Comparison of ENCODE assay signal across 8 mouse cellular contexts in genomic region chr15:102239260-102239590, GRCm38 (mm10). TPM values are rescaled to one million over a fixed set of nuclear protein-coding genes. Genes with fewer than 3 reads are reported as not detected.
A peak's percentile ranks its signal among the peaks of the same experiment; 100 is the strongest.
DNase-seq lines count a peak whose midpoint lies in the region; ATAC-seq and TF ChIP-seq lines count a peak whose summit lies in the region.

No protein-coding gene starts in this region.

- ATAC-seq in G1E (ENCODE audit: extremely low read depth, insufficient number of reproducible peaks, low FRiP score, poor library complexity, severe bottlenecking) = no peak
- peak; percentile 60; the same call in 1 of the 2 replicates for ATAC-seq in erythroblast, adult 5-6 weeks (replicated peaks; ENCODE audit: low FRiP score, poor library complexity, severe bottlenecking)
- ATAC-seq in erythroid progenitor cell, adult 5-6 weeks (replicated peaks; ENCODE audit: low FRiP score, poor library complexity, severe bottlenecking) = no peak

- no peaks in the 10 kb centered on the region for H3K9me3 ChIP-seq in G1E (replicated peaks)

- peak; percentile 70 for TF ChIP-seq CTCF in G1E (IDR thresholded peaks at IDR 0.05; ENCODE audit: low read depth, low read length)
- peak; percentile 89 for TF ChIP-seq CTCF in brain, embryonic 14.5 days (IDR thresholded peaks at IDR 0.05; ENCODE audit: borderline replicate concordance, extremely low read depth, insufficient read depth, insufficient read length)

- TF ChIP-seq POLR2A in brain, embryonic 14.5 days (IDR thresholded peaks at IDR 0.05; ENCODE audit: borderline replicate concordance, extremely low read depth, insufficient read depth, insufficient read length, poor library complexity, severe bottlenecking) = no peak

- H3K36me3 ChIP-seq in G1E (replicated peaks) = no peaks in the 10 kb centered on the region

- no peak overlapping the region for H3K4me3 ChIP-seq in G1E (ENCODE audit: low read depth, low read length)

- H3K4me1 ChIP-seq in G1E (ENCODE audit: insufficient read depth, low read depth, low read length) = peaks cover 56% of the 10 kb centered on the region

- DNase-seq in G1E (ENCODE audit: low spot score) = peak; percentile 67
- DNase-seq in brain, embryonic 14.5 days (ENCODE audit: low read depth) = peak; percentile 83
- DNase-seq in heart, postnatal 14 days = peak; percentile 87 to 88
- peak; percentile 57 to 78 for DNase-seq in layer of hippocampus, adult 8-10 months (ENCODE audit: low spot score in 2 of 2)
- peak; percentile 89 for DNase-seq in lung, postnatal 14 days
- peak; percentile 50 for DNase-seq in retina, adult 2 months (ENCODE audit: low read depth, low spot score)

- H3K27me3 ChIP-seq in G1E (ENCODE audit: insufficient read depth, low read length) = peaks cover 61% of the 10 kb centered on the region

- intact Hi-C loops in heart, postnatal 14 days (cut with DNase I) = loop anchor here (1.0 kb wide), 1 partner anchor 77 kb away; no protein-coding TSS in a partner anchor

RNA-seq across cellular contexts. Expression of gene Itgb7, which starts 7.5 kb away (rescaled TPM):
- total RNA-seq in G1E (2014; fragmentation: Nextera tagmentation) = 23.7 and 26.6 TPM in 2 replicates
- 80.9 and 83.5 TPM in 2 replicates for total RNA-seq in G1E (2017)
- 22.1 and 27.2 TPM in 2 replicates for polyA plus RNA-seq in G1E (2012)
- polyA plus RNA-seq in brain, embryonic 14.5 days (2012; rRNA removed) = 0.30 and 0.40 TPM in 2 replicates
- 36.8 and 55.3 TPM in 2 replicates for total RNA-seq in erythroblast, adult 5-6 weeks (2015; ENCODE audit: low replicate concordance)
- total RNA-seq in erythroblast, adult 5-6 weeks (2017; ENCODE audit: low replicate concordance) = 31.0 and 35.5 TPM in 2 replicates
- total RNA-seq in heart, postnatal 14 days (2021) = 1 to 10 TPM; 1.5 to 1.8 TPM
- 1 to 10 TPM in 3 of 4 experiments, under 1 TPM in 1; 0.97 to 3.3 (median 1.7) TPM for total RNA-seq in layer of hippocampus, adult 8-10 months (2022)
- 26.0 and 32.1 TPM in 2 replicates for total RNA-seq in erythroid progenitor cell, adult 5-6 weeks (2015; ENCODE audit: low replicate concordance)
- 21.8 and 32.8 TPM in 2 replicates for total RNA-seq in erythroid progenitor cell, adult 5-6 weeks (2017; ENCODE audit: low replicate concordance)

RNA-seq across cellular contexts. Expression of gene Rarg, which starts 18.1 kb away (rescaled TPM):
- 2.6 and 3.4 TPM in 2 replicates for total RNA-seq in G1E (2014; fragmentation: Nextera tagmentation)
- total RNA-seq in G1E (2017) = 1.0 and 1.9 TPM in 2 replicates
- polyA plus RNA-seq in G1E (2012) = 1.8 and 2.2 TPM in 2 replicates
- 9.1 and 11.0 TPM in 2 replicates for polyA plus RNA-seq in brain, embryonic 14.5 days (2012; rRNA removed)
- total RNA-seq in erythroblast, adult 5-6 weeks (2015; ENCODE audit: low replicate concordance) = 0.84 and 1.5 TPM in 2 replicates
- total RNA-seq in erythroblast, adult 5-6 weeks (2017; ENCODE audit: low replicate concordance) = 0.84 and 5.2 TPM in 2 replicates
- 10 to 100 TPM; 18.9 to 21.1 TPM for total RNA-seq in heart, postnatal 14 days (2021)
- 10 to 100 TPM; 14.5 to 20.7 (median 16.5) TPM for total RNA-seq in layer of hippocampus, adult 8-10 months (2022)
- 4.6 and 9.4 TPM in 2 replicates for total RNA-seq in erythroid progenitor cell, adult 5-6 weeks (2015; ENCODE audit: low replicate concordance)
- 2.6 and 3.6 TPM in 2 replicates for total RNA-seq in erythroid progenitor cell, adult 5-6 weeks (2017; ENCODE audit: low replicate concordance)

RNA-seq across cellular contexts. Expression of gene Gm9918, which starts 31.1 kb away (rescaled TPM):
- not detected in 2 replicates for total RNA-seq in G1E (2014; fragmentation: Nextera tagmentation)
- 0.12 and 0.44 TPM in 2 replicates for total RNA-seq in G1E (2017)
- polyA plus RNA-seq in G1E (2012) = not detected in 2 replicates
- polyA plus RNA-seq in brain, embryonic 14.5 days (2012; rRNA removed) = 0.18 and 0.23 TPM in 2 replicates
- total RNA-seq in erythroblast, adult 5-6 weeks (2015; ENCODE audit: low replicate concordance) = not detected in 2 replicates
- total RNA-seq in erythroblast, adult 5-6 weeks (2017; ENCODE audit: low replicate concordance) = not detected in 2 replicates
- total RNA-seq in heart, postnatal 14 days (2021) = not detected
- under 1 TPM in 1 of 4 experiments, not detected in 3; 0.16 TPM for total RNA-seq in layer of hippocampus, adult 8-10 months (2022)
- not detected in 2 replicates for total RNA-seq in erythroid progenitor cell, adult 5-6 weeks (2015; ENCODE audit: low replicate concordance)
- total RNA-seq in erythroid progenitor cell, adult 5-6 weeks (2017; ENCODE audit: low replicate concordance) = not detected in 2 replicates

RNA-seq across cellular contexts. Expression of gene Csad, which starts 34.7 kb away (rescaled TPM):
- total RNA-seq in G1E (2014; fragmentation: Nextera tagmentation) (2.1 and 11.9 TPM in 2 replicates), G1E (2017) (4.2 and 4.9 TPM in 2 replicates)
- polyA plus RNA-seq in G1E (2012) = 3.1 and 4.2 TPM in 2 replicates
- polyA plus RNA-seq in brain, embryonic 14.5 days (2012; rRNA removed) = 45.4 and 50.8 TPM in 2 replicates
- total RNA-seq in erythroblast, adult 5-6 weeks (2015; ENCODE audit: low replicate concordance) = 2.9 TPM in 1 of 2 replicates, not detected in the other
- 9.3 and 12.5 TPM in 2 replicates for total RNA-seq in erythroblast, adult 5-6 weeks (2017; ENCODE audit: low replicate concordance)
- total RNA-seq in heart, postnatal 14 days (2021) = 10 to 100 TPM; 21.3 to 23.7 TPM
- 10 to 100 TPM; 32.4 to 41.6 (median 35.8) TPM for total RNA-seq in layer of hippocampus, adult 8-10 months (2022)
- 8.3 and 23.9 TPM in 2 replicates for total RNA-seq in erythroid progenitor cell, adult 5-6 weeks (2015; ENCODE audit: low replicate concordance)
- 6.3 and 27.2 TPM in 2 replicates for total RNA-seq in erythroid progenitor cell, adult 5-6 weeks (2017; ENCODE audit: low replicate concordance)

RNA-seq across cellular contexts. Expression of gene Zfp740, which starts 36.2 kb away (rescaled TPM):
- total RNA-seq in G1E (2014; fragmentation: Nextera tagmentation) (42.5 and 64.5 TPM in 2 replicates), G1E (2017) (34.8 and 35.3 TPM in 2 replicates)
- 12.9 and 18.2 TPM in 2 replicates for polyA plus RNA-seq in G1E (2012)
- polyA plus RNA-seq in brain, embryonic 14.5 days (2012; rRNA removed) = 91.1 and 96.5 TPM in 2 replicates
- total RNA-seq in erythroblast, adult 5-6 weeks (2015; ENCODE audit: low replicate concordance) = 14.2 and 19.0 TPM in 2 replicates
- 15.7 and 21.5 TPM in 2 replicates for total RNA-seq in erythroblast, adult 5-6 weeks (2017; ENCODE audit: low replicate concordance)
- total RNA-seq in heart, postnatal 14 days (2021) = 10 to 100 TPM; 41.8 to 47.1 TPM
- 10 to 100 TPM; 74.5 to 85.4 (median 79.0) TPM for total RNA-seq in layer of hippocampus, adult 8-10 months (2022)
- total RNA-seq in erythroid progenitor cell, adult 5-6 weeks (2015; ENCODE audit: low replicate concordance) = 25.2 and 33.5 TPM in 2 replicates
- total RNA-seq in erythroid progenitor cell, adult 5-6 weeks (2017; ENCODE audit: low replicate concordance) = 30.5 and 52.6 TPM in 2 replicates

Comparison
In these comparisons a context has a peak if more than half of its experiments do, and no peak if none do; other contexts are left out.
1. RNA of gene Itgb7, which starts 7.5 kb away (total RNA-seq): 23.7 to 83.5 TPM in G1E, 31.0 to 55.3 TPM in erythroblast, adult 5-6 weeks and 21.8 to 32.8 TPM in erythroid progenitor cell, adult 5-6 weeks; 0.97 to 3.3 TPM in layer of hippocampus, adult 8-10 months and 1.5 to 1.8 TPM in heart, postnatal 14 days; every median in the first group is over 4 times any median in the second.
2. Peak in every context shown above with its lines, with median percentiles within 50 percentile points of each other: DNase-seq.